Mouse (Mus musculus): ENCODE data around the gene Tut1. TPM values are rescaled to one million over a fixed set of nuclear protein-coding genes. Genes with fewer than 3 reads are reported as not detected.

Gene Tut1
- total RNA-seq, 2 experiments from 2014 or later = 15.8 to 32.2 TPM

- peak; percentile 66 for ATAC-seq (replicated peaks; ENCODE audit: low FRiP score, low TSS enrichment, poor library complexity, severe bottlenecking)
Observed at GRCm38 (mm10) chr19:8976535-8976934, 22.9 kb downstream of the Tut1 start.

- ATAC-seq (replicated peaks; ENCODE audit: low FRiP score, low TSS enrichment, poor library complexity, severe bottlenecking) = no peak
Observed at GRCm38 (mm10) chr19:8980771-8981170, 27.1 kb downstream of the Tut1 start.

DNA sequence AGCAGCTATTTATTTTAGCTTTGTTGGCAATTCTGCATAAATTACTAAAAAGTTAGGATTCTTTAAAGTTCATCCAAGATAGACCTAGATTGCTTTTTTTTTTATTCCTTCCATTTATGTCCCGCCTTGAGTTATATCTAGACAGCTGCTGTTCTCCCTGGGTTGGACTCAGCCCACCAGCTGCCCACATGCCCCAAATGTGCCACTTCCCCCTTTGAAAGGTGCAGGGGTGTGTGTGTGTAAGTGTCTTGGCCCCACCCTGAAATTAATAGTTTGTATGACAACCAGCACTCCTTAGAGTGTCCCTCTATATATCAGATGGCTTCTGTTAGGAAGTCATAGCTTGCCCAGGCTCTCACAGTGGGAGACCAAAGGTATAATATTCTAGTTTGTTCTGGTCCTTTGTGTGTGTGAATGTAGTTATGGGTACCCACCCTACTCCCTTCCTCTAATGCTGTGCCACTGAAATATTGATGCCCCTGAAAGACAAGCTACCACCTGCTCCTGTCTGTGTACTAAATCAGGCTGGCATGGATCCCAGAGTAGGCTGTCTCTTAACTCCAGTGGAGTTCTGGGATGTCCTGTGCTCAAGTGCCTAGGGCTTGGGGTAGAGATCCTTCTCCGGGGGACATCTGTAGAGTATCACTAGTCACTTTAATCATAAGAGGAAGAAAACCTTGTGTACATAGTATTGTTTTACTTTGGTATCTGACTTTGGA is 28.0 kb downstream of the Tut1 start:
- ATAC-seq (replicated peaks; ENCODE audit: low FRiP score, low TSS enrichment, poor library complexity, severe bottlenecking) = no peak

DNA sequence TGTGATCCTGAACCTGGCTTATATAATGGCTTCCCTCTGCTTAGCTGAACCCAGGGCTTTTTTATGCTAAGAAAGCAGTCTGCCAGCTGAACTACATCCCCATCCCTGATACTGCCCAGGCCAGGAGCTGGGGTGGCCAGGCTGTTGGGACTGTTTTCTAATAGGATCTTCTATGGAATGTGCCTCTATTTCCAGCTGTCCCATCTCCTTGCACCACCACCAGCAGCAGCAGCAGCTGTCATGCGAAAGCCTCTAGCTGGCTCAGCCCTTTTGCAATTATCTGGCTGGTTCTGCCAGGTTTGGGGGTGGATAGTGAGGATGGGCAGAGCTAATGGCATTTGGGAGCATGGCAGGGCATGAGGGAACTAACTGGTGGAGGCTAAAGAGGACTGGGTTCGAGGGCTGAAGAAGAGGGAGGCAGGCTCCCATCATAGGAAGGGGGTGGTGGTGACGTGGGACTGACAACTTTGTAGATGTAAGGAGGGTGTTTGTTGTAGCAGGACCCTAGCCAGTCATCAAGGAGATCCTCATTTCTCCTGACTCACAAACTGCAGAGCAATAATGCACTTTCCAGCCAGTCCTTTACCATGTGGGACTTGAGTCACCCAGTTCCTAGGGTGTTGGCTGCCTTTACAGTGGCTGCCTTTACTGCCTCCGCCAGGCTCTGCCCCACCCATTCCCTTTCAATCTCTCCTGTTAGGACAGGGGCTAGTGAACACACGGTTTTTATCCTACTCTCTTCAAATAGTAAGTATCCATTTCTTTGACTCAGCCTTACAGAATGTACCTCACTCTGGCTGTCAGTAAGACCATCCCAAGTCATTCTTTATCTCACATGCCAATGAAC is 28.9 kb downstream of the Tut1 start:
- 0 out of 2 replicates have a peak, but pooled peaks have one; percentile 18 for ATAC-seq (replicated peaks; ENCODE audit: low FRiP score, low TSS enrichment, poor library complexity, severe bottlenecking)

GRCm38 (mm10) chr19:8983150-8983650 is 29.6 kb downstream of the Tut1 start:
- 0 out of 2 replicates have a peak, but pooled peaks have one; percentile 16 for ATAC-seq (replicated peaks; ENCODE audit: low FRiP score, low TSS enrichment, poor library complexity, severe bottlenecking)

DNA sequence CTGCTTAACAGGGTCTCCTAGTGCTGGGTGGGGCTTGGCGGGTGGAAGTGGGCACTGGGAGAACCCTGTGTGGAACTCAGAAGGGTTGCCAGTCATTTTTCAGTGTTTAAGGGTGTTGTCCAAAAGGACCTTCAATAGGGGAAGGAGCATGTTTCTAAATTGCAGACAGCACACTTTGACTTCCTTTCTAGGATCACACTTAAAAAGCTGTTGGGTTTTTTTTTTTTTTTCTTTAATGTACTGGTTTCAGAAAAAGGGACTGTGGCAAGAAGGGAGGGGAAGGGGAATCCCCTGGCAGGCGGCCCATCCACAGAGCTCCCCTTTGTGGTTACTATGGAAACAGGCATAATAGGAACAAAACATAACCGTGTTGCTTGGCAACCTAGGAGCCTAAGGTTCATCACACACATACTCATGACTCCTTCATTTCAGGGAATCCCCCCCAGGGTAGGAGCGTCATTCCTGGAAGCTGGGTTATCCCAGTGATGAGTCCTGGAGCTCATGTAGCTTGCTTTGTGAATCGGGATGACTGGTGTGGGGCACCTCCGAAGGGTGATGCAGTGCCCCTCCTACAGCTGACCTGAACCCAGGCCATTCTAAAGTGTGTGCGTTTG is 30.7 kb downstream of the Tut1 start:
- ATAC-seq (replicated peaks; ENCODE audit: low FRiP score, low TSS enrichment, poor library complexity, severe bottlenecking) = 0 out of 2 replicates have a peak, but pooled peaks have one; percentile 19

DNA sequence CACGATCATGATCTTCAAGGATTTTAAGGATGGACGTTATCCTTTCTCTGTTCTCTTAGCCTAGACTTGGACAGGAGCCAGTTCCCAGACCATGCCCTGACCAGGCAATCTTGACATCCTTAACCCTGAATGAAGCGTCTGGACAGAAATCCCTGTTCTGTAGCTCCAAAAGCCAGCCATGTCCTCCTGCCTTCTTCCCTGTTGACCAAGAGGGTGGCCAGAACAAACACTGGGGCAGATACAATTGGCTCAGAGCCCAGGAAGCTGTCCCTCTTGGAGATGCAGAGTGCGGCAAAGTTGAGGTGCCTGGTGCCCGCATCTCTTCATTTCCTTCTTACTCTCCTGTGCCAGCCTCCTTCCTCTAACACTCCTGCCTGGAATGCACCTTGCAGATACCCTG is 32.2 kb downstream of the Tut1 start:
- ATAC-seq (replicated peaks; ENCODE audit: low FRiP score, low TSS enrichment, poor library complexity, severe bottlenecking) = no peak

- ATAC-seq (replicated peaks; ENCODE audit: low FRiP score, low TSS enrichment, poor library complexity, severe bottlenecking) = no peak
Observed at GRCm38 (mm10) chr19:8987816-8988215, 34.2 kb downstream of the Tut1 start.

DNA sequence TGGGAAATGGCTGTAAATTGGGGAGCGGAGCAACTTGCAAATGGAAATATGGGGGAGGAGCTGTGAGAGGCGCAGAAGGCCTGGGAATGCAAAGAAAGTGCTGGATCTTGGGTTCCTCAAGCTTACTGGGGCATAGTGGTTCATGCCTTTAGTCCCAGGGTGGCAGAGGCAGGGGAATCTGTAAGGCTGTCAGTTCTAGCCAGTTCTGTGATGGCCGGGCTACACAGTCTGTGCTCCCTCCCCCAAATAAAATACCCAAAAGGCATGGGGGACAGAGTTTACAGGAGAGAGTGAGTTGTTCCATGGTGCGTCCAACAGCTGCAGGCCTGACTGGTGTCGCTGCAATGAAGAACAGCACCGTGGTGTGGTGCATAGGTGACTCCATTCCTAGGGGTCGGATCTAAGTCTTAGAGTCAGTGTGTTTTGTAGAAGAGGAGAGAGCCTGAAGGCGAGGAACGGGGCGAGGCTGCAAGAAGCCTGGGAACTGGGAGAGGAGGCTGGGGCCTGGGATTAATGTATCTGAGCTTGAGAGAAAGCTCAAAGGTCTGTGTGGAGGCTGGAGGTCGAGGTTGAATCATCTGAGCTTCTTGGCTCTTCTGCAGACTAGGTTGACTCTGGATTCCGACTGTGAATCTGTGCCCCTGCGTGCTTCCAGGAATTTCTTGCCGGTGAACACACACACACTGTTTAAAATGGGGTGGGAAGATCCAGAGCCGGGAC is 34.9 kb downstream of the Tut1 start:
- no peak for ATAC-seq (replicated peaks; ENCODE audit: low FRiP score, low TSS enrichment, poor library complexity, severe bottlenecking)

DNA sequence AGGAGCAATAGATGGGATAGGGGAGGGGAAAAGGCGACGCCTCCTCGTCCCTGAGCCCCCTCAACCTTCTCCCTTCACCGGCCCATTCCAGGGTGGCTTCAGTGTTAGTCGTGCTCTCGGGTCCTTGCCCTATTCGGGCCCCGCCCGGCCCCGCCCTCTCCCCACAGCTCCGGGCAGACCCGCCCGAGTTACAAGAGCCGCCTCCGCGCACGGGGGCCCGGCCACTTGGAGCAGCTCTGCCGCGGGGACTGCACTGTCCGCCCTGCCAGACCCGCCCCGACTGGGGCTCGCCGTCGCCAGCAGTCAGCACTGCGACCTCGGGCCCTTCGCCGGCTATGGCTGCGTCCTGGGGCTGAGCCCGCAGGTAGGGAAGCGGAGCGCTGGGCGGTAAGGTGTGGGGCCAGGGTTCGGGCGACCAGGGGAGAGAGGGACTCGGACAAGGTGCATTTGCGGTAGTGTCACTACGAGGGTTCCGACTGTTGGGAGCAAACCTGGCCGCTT is 35.5 kb downstream of the Tut1 start, which contains the start of gene Ahnak:
TSS of gene Ahnak (plus strand) at position 219 of the 501 bp plus-strand sequence.
- ATAC-seq (replicated peaks; ENCODE audit: low FRiP score, low TSS enrichment, poor library complexity, severe bottlenecking) = peak; percentile 23; the same call in 1 of the 2 replicates

DNA sequence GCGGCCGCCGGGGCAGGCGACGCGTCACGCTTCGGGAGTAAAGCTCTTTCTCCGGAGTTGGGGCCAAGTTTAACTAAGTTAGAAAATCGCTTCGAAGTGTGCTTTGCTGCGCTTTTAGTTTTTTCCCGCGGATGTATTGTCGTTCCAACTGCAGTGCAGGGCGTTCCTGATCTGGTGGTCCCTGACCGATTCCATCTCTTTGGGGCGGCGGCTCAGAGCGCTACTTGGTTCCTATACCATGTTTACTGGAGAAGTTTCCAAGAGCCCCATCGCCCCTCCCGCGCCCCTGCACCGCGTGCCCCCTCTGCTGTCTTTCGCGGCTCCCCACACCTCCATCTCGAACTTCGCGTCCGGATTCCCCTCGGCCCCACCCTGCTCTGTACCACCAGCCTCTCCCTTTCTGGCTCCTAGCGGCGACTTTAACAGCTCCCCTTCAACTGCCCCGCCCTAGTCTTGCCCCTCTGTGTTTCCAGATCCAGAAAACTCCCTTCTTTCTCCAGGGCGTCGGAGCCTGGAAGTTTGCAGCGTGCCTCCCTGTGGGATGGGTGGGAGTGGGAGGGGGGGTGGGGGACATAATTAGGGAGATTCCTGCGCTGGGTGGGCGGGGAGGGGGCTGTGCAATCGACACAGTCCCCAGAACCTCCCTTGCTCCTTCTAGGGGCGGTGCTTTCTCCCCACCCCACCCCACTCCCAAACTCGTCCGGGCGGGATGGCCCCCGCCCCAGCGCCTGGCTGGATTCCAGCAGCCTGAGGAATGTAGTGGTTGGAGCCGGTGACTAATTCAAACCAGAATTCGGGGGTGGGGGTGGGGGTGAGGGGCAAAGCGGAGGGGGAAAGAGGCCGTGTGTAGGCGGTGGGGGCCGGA is 36.2 kb downstream of the Tut1 start:
- ATAC-seq (replicated peaks; ENCODE audit: low FRiP score, low TSS enrichment, poor library complexity, severe bottlenecking) = no peak

GRCm38 (mm10) chr19:8990432-8991102 is 36.9 kb downstream of the Tut1 start:
- ATAC-seq (replicated peaks; ENCODE audit: low FRiP score, low TSS enrichment, poor library complexity, severe bottlenecking) = no peak

GRCm38 (mm10) chr19:8991245-8991870 is 37.7 kb downstream of the Tut1 start:
- ATAC-seq (replicated peaks; ENCODE audit: low FRiP score, low TSS enrichment, poor library complexity, severe bottlenecking) = no peak

DNA sequence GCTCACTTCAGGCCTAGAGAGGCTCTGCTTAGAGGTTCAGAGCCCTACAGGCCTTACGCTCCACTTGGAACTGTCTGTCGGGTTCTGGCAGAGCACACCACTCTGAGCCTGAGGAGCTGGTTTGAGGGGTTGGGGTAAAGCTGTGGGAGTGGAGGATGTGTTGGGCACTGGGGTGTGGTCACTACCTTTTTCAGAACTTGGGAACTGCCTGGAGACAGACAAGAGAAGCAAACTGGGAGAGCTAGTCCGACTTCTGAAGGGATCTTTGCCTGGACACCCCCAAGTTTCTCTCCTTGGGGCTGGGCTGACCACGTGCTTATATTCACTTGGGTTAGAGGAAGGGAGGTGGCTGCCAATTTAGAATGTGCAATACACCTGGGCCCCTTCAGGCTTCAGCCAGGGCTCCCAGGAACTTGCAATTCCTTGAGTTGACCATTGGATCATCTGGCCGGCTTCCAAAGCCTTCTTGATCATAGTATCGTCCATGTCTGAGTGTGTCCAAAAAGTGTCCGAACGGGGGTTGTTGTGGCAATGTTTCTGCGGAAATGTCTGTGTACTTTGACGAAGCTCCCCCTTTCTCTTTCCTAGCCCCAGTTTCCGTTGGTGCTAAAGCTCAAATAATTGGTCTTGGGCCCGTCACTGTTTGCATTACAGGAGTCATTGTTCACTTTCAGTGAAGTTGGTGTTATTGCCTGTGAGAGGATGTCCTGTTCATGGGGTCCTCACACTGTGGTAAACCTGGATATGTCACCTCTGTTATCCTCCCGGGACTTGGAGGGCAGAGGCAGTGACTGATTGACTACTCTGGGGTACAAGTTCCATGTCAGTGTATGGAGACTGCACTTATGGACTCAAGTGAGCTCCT is 38.5 kb downstream of the Tut1 start:
- no peak for ATAC-seq (replicated peaks; ENCODE audit: low FRiP score, low TSS enrichment, poor library complexity, severe bottlenecking)

DNA sequence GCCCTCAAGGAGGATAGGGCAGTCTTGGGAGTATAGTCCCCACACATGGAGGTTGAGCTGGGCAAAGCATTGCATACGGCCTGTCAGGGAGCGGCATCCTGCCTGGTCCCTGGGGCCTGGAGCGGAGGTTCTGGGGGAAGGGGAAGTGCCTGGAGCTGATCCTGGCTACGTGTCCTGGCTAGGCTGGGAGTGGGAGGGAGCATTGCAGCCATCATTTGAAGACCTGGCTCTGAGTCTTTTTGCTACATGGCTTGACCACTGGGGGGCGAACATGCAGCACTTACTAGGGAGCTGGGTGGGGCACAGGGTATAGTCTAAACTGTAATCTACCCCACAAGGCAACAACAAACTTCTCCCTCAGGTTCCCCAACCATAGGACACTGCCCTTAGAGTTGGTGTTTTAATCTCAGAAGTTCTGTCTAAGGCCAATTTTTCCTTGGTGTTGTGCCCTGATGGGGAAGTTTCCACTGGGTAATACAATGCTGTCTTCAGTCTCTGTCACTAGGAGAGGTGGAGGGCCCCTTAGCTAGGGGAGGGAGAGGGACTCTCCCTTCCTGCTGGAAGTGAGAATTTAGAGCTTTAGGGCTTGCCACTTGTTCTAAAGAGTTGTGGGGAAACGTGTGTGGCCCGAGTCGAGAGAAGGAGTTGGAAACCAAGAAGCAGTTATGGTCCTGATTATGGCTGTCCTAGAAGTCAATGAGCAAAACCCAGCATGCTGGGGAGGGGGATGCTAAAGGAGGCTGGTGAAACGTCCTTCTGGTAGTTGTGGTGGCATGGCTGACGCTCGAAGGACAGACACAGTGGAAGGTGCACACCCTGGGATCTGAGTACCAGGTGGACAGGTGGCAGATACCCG is 39.4 kb downstream of the Tut1 start:
- ATAC-seq (replicated peaks; ENCODE audit: low FRiP score, low TSS enrichment, poor library complexity, severe bottlenecking) = peak; percentile 71

DNA sequence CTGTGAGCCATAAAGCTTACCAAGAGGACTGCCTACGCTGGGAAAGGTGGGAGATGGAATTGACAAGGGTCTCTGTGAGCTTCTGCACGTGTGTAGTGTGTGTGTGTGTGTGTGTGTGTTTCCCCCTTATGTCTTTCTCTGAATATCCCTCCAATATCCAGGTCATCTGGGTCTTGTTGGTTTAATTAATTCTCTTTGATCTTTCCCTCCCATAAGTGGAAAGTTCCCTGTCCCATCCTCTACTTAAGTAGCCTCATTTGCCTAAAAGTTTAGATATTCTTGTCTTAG is 39.9 kb downstream of the Tut1 start:
- no peak for ATAC-seq (replicated peaks; ENCODE audit: low FRiP score, low TSS enrichment, poor library complexity, severe bottlenecking)

Measured in megakaryocyte-erythroid progenitor cell, adult 5-6 weeks (primary cell).